Mouse (Mus musculus) adrenal gland, adult 18-20 months (tissue): ENCODE measurements around the gene Ccdc125. TPM values are rescaled to one million over a fixed set of nuclear protein-coding genes. Genes with fewer than 3 reads are reported as not detected.
"Not testable (repeated sequence)": the region's sequence is repeated elsewhere in the genome, so short reads cannot be mapped to it uniquely, and the experiment has no call there.

Experiments used
- DNase-seq, 2 experiments: peaks; one replicate each; pipeline ENCODE4 v3.0.0; 2021 to 2022; ENCODE audit warnings: low spot score in 2 of 2
- total RNA-seq, 2 experiments: library from RNA; stranded (reverse); gene quantifications; 1 replicate in 1 of 2; 2 replicates in 1 of 2; pipeline ENCODE4 v1.2.3; 2021

Gene Ccdc125
- total RNA-seq, 2 experiments from 2014 or later, result 0.66 to 1.3 TPM

GRCm38 (mm10) chr13:100706206-100706605 is 36.7 kb downstream of the Ccdc125 start:
- DNase-seq, result no peak

- no peak for DNase-seq
These were observed 46.0 kb downstream of the Ccdc125 start for GRCm38 (mm10) chr13:100715467-100715866.

- no peak for DNase-seq
These were observed 52.1 kb downstream of the Ccdc125 start for GRCm38 (mm10) chr13:100721656-100722055.

DNA sequence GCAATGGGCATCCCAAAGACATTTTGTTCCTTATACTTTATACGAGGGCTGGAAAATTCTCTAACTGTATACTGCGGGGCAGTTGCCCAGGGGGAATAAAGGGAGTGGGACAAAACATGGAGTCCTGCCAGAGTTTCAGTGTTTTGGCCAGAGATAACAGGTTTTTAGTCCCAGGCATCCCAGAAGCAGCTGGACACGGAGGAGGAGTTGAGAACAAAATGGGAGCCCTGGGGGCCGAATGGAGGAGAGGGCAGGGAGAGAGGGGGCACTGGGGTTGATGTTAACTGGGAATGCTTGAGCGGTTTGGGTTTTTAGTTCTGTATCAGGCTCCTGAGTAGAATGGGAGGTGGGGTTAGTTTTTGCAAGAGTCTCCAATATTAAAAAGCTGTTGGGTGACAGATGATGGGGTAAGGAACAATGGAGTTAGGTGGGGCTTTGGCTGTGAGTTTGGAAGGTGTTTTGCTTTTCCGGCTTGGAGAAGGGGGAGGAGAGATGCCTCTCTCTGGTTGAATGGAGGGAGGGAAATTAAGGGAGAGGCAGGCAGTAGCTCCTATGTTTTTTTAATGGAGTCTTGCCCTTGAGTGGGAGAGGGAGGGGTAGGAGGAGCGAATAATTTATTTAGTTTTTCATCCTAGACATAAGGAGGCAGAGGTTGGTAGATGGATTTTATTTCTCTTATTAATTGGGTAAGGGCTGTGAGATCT is 54.7 kb downstream of the Ccdc125 start:
- no peak for DNase-seq

DNA sequence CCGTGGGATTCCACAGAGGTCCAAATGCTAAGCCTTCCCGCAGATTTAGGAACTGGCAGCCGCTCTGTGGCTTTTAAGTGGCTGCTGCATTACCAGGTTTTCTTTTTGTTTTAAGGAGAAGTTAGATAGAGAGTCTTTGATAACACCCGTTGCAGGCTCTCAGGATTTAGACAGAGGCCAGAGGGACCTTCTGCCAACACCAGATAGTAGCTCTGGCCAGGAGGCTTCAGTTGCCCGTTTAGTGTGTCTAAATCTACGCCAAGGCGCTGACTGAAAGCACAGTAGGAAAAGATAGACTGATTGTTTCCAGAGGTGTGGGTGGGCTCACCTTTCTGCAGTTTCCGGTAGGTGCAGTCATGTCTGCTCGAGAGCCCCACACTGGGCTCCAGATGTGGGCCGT is 55.7 kb downstream of the Ccdc125 start:
- DNase-seq, result no peak

DNA sequence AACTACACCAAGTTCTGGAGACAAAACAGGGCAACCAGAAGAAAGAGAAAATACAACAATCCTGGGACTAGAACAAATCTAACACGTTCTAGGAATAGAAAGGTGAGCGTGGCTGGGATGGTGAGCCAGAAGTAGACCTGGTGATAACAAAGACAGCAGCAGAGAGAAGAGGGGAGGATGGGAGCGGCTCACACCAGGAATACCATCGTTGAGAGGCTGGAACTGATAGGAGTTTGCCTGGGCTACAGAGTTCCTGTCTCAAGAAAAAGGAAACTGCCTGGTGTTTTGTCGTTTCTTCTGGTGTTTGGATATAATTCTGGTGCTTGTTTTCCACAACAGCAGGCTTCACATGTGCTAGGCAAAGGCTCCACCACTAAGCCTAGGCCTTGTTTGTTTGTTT is 58.6 kb downstream of the Ccdc125 start:
- no peak for DNase-seq

GRCm38 (mm10) chr13:100728530-100728929 is 59.0 kb downstream of the Ccdc125 start:
- not testable (repeated sequence) for DNase-seq

DNA sequence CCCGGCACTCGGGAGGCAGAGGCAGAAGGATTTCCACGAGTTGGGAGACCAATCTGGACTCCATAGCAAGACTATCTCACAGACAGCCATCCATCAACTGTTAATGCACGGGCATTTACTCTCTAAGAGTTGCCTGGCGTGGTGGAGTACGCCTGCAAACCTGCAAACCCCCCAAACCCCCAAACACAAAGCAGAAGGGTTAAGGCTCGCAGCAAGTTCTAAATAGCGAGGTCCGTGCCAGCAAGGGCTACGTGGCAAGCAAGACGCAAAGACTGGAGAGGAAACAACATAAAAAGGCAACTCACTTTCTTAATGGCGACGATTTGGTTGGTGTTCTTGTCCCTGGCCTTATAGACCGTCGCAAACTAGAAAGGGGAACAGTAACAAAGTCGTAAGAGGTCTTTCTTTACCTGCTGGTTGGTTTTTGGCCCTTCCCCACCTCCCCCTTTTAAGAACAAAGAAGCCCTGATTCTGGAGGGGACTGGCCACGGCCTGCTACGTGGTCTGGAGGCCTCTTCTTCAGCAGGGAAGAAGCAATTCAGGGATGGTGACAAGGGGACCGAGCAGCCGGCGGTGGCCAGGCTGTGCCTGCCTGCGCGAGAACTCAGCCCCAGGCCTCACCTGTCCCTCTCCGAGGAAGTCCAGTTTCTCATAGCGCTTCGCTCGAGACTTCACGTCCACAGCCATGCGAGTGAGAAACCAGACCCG is 60.8 kb downstream of the Ccdc125 start:
- no peak for DNase-seq

DNA sequence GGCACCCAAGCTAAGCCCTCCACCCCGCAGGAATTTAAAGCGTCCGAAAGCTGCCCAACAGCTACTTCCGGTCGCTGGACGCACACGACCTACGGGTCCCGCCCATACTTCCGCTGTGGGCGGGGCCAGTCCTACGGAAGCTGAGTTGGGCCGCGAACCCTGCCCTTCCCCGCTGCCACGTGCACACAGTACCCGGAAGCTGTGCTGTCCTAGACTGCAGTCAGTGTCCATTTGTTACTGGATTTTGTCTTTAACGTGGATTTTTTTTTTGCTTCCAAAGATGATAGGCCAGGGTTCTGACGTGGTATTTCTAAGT is 61.3 kb downstream of the Ccdc125 start, which contains the start of gene Cdk7:
Cdk7 (minus strand) TSS at position 79 of the 316 bp plus-strand sequence.
- DNase-seq, result peak; percentile 92

GRCm38 (mm10) chr13:100731462-100732046 is 62.0 kb downstream of the Ccdc125 start:
- DNase-seq, result not testable (repeated sequence)

DNA sequence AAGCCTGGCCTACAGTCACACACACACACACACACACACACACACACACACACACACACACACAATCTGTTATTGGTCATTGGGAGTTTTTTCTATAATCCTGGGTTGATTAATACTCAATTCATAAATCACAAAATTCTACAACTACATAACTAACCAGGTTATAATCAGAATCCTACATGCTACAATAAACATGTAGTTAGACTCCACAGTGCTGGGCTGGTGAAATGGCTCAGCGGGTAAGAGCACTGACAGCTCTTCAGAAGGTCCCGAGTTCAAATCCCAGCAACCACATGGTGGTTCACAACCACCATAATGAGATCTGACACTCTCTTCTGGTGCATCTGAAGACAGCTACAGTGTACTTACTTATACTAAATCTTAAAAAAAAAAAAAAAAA is 63.2 kb downstream of the Ccdc125 start:
- DNase-seq, result no peak

- no peak for DNase-seq
These were observed 73.3 kb downstream of the Ccdc125 start for GRCm38 (mm10) chr13:100742831-100743230.

DNA sequence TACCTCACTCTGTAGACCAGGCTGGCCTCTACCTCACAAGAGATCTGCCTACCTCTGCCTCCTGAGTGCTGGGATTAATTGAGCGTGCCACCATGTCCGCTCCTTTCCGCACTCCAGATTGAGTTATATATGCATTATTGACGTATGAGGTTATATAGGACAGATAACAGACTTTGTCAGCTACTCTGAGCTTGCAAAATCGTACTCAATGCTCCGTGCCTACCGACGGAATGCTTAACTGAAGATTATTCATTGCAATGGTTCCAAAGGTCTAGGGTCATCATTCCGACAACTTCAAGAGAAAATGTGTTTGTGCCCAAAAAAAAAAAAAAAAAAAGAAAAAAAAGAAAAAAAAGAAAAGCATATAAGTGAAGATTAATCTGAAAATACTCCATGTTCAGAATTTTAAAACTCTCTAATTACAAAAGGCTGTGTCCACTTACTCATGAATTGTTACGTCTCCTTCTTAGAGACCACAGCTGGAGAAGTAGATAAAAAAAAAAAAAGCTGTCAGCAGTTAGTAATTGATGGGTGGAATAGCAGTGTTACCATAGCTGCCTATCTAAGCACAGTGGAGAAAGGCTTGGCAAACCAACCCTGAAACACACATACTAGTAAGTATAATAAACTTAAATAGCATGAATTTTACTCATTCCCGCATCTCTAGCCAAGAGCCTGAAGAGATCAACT is 74.0 kb downstream of the Ccdc125 start:
- DNase-seq, result no peak

GRCm38 (mm10) chr13:100744036-100744744 is 74.7 kb downstream of the Ccdc125 start, which contains the start of gene Mrps36:
Gene Mrps36 (minus strand): TSS chr13:100744659.
- peak; percentile 88 to 92 for DNase-seq

GRCm38 (mm10) chr13:100746090-100746489 is 76.6 kb downstream of the Ccdc125 start:
- no peak for DNase-seq

Other genes with a start within 250 kb of the Ccdc125 start
- gene Naip1, start 216.8 kb upstream of the Ccdc125 start, total RNA-seq, result under 1 TPM; 0.10 to 0.30 TPM
- gene Gtf2h2, start 177.1 kb upstream of the Ccdc125 start, total RNA-seq, result 10 to 100 TPM; 27.8 to 31.4 TPM
- gene Ocln, start 117.0 kb upstream of the Ccdc125 start, total RNA-seq, result 10 to 100 TPM in 1 of 2 experiments, 1 to 10 TPM in 1; 2.5 to 22.2 TPM
- under 1 TPM; 0.42 to 0.50 TPM for gene Marveld2, start 52.7 kb upstream of the Ccdc125 start, total RNA-seq
- 10 to 100 TPM; 70.0 to 71.9 TPM for gene Ak6, start 18.7 kb upstream of the Ccdc125 start, total RNA-seq
- gene Rad17, start 18.7 kb upstream of the Ccdc125 start, total RNA-seq, result 10 to 100 TPM; 21.3 to 21.8 TPM
- 10 to 100 TPM; 12.7 to 13.5 TPM for gene Taf9, start 18.1 kb upstream of the Ccdc125 start, total RNA-seq
- 10 to 100 TPM; 33.7 to 36.7 TPM for gene Cdk7, start 61.2 kb downstream of the Ccdc125 start, total RNA-seq
- 100 to 1,000 TPM; 111 to 155 TPM for gene Mrps36, start 74.9 kb downstream of the Ccdc125 start, total RNA-seq
- under 1 TPM in 1 of 2 experiments, not detected in 1; 0.22 TPM for gene Cenph, start 106.2 kb downstream of the Ccdc125 start, total RNA-seq
- 1 to 10 TPM in 1 of 2 experiments, under 1 TPM in 1; 0.64 to 2.5 TPM for gene Ccnb1, start 116.9 kb downstream of the Ccdc125 start, total RNA-seq
- 10 to 100 TPM; 39.9 to 45.7 TPM for gene Slc30a5, start 163.7 kb downstream of the Ccdc125 start, total RNA-seq